8 mouse cellular contexts compared by ENCODE assay signal in the genomic region with DNA sequence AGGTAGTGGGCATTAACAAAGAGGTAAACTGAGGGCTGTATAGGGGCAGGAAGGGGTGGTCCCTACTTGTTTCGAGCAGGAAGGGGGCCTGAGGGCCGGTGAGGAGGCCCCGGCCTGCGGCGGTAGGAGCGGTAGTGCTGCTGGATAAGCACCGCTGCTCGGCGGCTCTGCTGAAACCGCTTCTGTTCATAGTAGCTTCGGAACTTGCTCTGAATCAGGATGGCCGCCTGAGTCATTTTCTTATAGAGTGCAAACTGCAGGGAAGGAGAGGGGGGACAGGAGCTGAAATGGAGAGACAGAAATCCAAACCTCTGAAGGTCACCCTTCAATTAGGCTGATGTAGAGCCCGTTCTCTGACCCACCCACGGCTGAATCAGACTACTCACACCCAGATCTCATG. TPM values are rescaled to one million over a fixed set of nuclear protein-coding genes. Genes with fewer than 3 reads are reported as not detected.
DNase-seq lines count a peak whose midpoint lies in the region; ATAC-seq and TF ChIP-seq lines count a peak whose summit lies in the region.

No protein-coding gene starts in this region.

- TF ChIP-seq CTCF in liver, postnatal 0 days (IDR thresholded peaks at IDR 0.05; ENCODE audit: low read depth) = no peak

- no peaks in the 10 kb centered on the region for H3K27me3 ChIP-seq in hindbrain, embryonic 12.5 days
- H3K27me3 ChIP-seq in liver, postnatal 0 days (ENCODE audit: insufficient read depth, low read length) = no peaks in the 10 kb centered on the region

- peak overlapping the region; percentile 57 for H3K4me3 ChIP-seq in hindbrain, embryonic 12.5 days
- H3K4me3 ChIP-seq in liver, postnatal 0 days (ENCODE audit: low read depth, low read length) = peak overlapping the region; percentile 69; the same call in 1 of the 2 replicates

- 43% methylated on average over 14 of the region's 14 CpGs for WGBS in hindbrain, embryonic 12.5 days
- 73% methylated on average over 14 of the region's 14 CpGs for WGBS in liver, postnatal 0 days (ENCODE audit: insufficient replicate concordance)

- peaks cover 27% of the 10 kb centered on the region for H3K4me1 ChIP-seq in hindbrain, embryonic 12.5 days
- H3K4me1 ChIP-seq in liver, postnatal 0 days (ENCODE audit: insufficient read depth) = peaks cover 24% of the 10 kb centered on the region

- no peak for TF ChIP-seq EP300 in liver, postnatal 0 days (IDR thresholded peaks at IDR 0.05; ENCODE audit: low read depth)

- H3K9me3 ChIP-seq in hindbrain, embryonic 12.5 days (replicated peaks) = no peaks in the 10 kb centered on the region
- H3K9me3 ChIP-seq in liver, postnatal 0 days (ENCODE audit: low read length) = no peaks in the 10 kb centered on the region

- DNase-seq in kidney, adult 9 months = peak; percentile 40
- DNase-seq in kidney, adult 11 months = no peak
- DNase-seq in brain, adult 2 months (ENCODE audit: low read depth, low spot score) = peak; percentile 43
- no peak for DNase-seq in liver, postnatal 0 days
- no peak for DNase-seq in ovary, postnatal 10 days (ENCODE audit: low spot score)
- DNase-seq in urinary bladder, adult 2 months (ENCODE audit: low spot score) = no peak

- peak overlapping the region; percentile 97 for H3K27ac ChIP-seq in hindbrain, embryonic 12.5 days
- 0 out of 2 replicates have a peak overlapping the region, but pooled peaks have one; percentile 96 for H3K27ac ChIP-seq in liver, postnatal 0 days (ENCODE audit: low read depth)

- peak overlapping the region; percentile 80 for H3K9ac ChIP-seq in hindbrain, embryonic 12.5 days
- peak overlapping the region; percentile 73 for H3K9ac ChIP-seq in liver, postnatal 0 days (replicated peaks)

- H3K4me2 ChIP-seq in hindbrain, embryonic 12.5 days (replicated peaks) = peak overlapping the region; percentile 85
- peak overlapping the region; percentile 98 for H3K4me2 ChIP-seq in liver, postnatal 0 days (ENCODE audit: low read depth, low read length)

- no peak for ATAC-seq in hindbrain, embryonic 12.5 days (ENCODE audit: low FRiP score)
- ATAC-seq in liver, postnatal 0 days = no peak
- no peak for ATAC-seq in megakaryocyte progenitor cell, adult 5-6 weeks (replicated peaks; ENCODE audit: poor library complexity)

- peaks cover 28% of the 10 kb centered on the region for H3K36me3 ChIP-seq in hindbrain, embryonic 12.5 days
- peaks cover 13% of the 10 kb centered on the region; the same call in 1 of the 2 replicates for H3K36me3 ChIP-seq in liver, postnatal 0 days (replicated peaks; ENCODE audit: insufficient read depth, low read length)

RNA-seq across cellular contexts. Expression of gene Spag7, which starts 1.3 kb away (rescaled TPM):
- 143 and 144 TPM in 2 replicates for polyA plus RNA-seq in hindbrain, embryonic 12.5 days (2016; fragmentation: Nextera tagmentation; extraction: Ambion mirVana)
- polyA plus RNA-seq in liver, postnatal 0 days (2015; fragmentation: Nextera tagmentation; extraction: Ambion mirVana) = 36.6 and 42.1 TPM in 2 replicates
- total RNA-seq in megakaryocyte progenitor cell, adult 5-6 weeks (2015) = 102 and 109 TPM in 2 replicates
- total RNA-seq in megakaryocyte progenitor cell, adult 5-6 weeks (2017) = 68.6 and 71.8 TPM in 2 replicates
- 89.4 and 93.2 TPM in 2 replicates for polyA plus RNA-seq in urinary bladder, adult 2 months (2012; rRNA removed)

RNA-seq across cellular contexts. Expression of gene Eno3, which starts 13.5 kb away (rescaled TPM):
- polyA plus RNA-seq in hindbrain, embryonic 12.5 days (2016; fragmentation: Nextera tagmentation; extraction: Ambion mirVana) = 14.9 and 18.5 TPM in 2 replicates
- polyA plus RNA-seq in liver, postnatal 0 days (2015; fragmentation: Nextera tagmentation; extraction: Ambion mirVana) = 4.0 and 21.3 TPM in 2 replicates
- 4.1 and 6.2 TPM in 2 replicates for total RNA-seq in megakaryocyte progenitor cell, adult 5-6 weeks (2015)
- 7.2 and 9.5 TPM in 2 replicates for total RNA-seq in megakaryocyte progenitor cell, adult 5-6 weeks (2017)
- 104 and 126 TPM in 2 replicates for polyA plus RNA-seq in urinary bladder, adult 2 months (2012; rRNA removed)

RNA-seq across cellular contexts. Expression of gene Pfn1, which starts 16.0 kb away (rescaled TPM):
- 1,190 and 1,267 TPM in 2 replicates for polyA plus RNA-seq in hindbrain, embryonic 12.5 days (2016; fragmentation: Nextera tagmentation; extraction: Ambion mirVana)
- polyA plus RNA-seq in liver, postnatal 0 days (2015; fragmentation: Nextera tagmentation; extraction: Ambion mirVana) = 918 and 940 TPM in 2 replicates
- total RNA-seq in megakaryocyte progenitor cell, adult 5-6 weeks (2015) = 1,057 and 1,218 TPM in 2 replicates
- total RNA-seq in megakaryocyte progenitor cell, adult 5-6 weeks (2017) = 491 and 574 TPM in 2 replicates
- polyA plus RNA-seq in urinary bladder, adult 2 months (2012; rRNA removed) = 1,258 and 1,344 TPM in 2 replicates

RNA-seq across cellular contexts. Expression of gene Camta2, which starts 17.4 kb away (rescaled TPM):
- 15.2 and 15.7 TPM in 2 replicates for polyA plus RNA-seq in hindbrain, embryonic 12.5 days (2016; fragmentation: Nextera tagmentation; extraction: Ambion mirVana)
- polyA plus RNA-seq in liver, postnatal 0 days (2015; fragmentation: Nextera tagmentation; extraction: Ambion mirVana) = 2.8 and 3.4 TPM in 2 replicates
- total RNA-seq in megakaryocyte progenitor cell, adult 5-6 weeks (2015) = 9.1 and 9.2 TPM in 2 replicates
- 2.0 and 5.1 TPM in 2 replicates for total RNA-seq in megakaryocyte progenitor cell, adult 5-6 weeks (2017)
- polyA plus RNA-seq in urinary bladder, adult 2 months (2012; rRNA removed) = 16.6 and 25.4 TPM in 2 replicates

RNA-seq across cellular contexts. Expression of gene Slc25a11, which starts 23.2 kb away (rescaled TPM):
- 145 and 148 TPM in 2 replicates for polyA plus RNA-seq in hindbrain, embryonic 12.5 days (2016; fragmentation: Nextera tagmentation; extraction: Ambion mirVana)
- 140 and 143 TPM in 2 replicates for polyA plus RNA-seq in liver, postnatal 0 days (2015; fragmentation: Nextera tagmentation; extraction: Ambion mirVana)
- total RNA-seq in megakaryocyte progenitor cell, adult 5-6 weeks (2015) = 59.5 and 73.9 TPM in 2 replicates
- total RNA-seq in megakaryocyte progenitor cell, adult 5-6 weeks (2017) = 46.6 and 52.7 TPM in 2 replicates
- polyA plus RNA-seq in urinary bladder, adult 2 months (2012; rRNA removed) = 93.9 and 96.9 TPM in 2 replicates

Comparison
In these comparisons a context has a peak if more than half of its experiments do, and no peak if none do; other contexts are left out.
1. DNase-seq: peak in kidney, adult 9 months (single experiment) and brain, adult 2 months (single experiment); none in kidney, adult 11 months (single experiment), liver, postnatal 0 days (single experiment), ovary, postnatal 10 days (single experiment) and urinary bladder, adult 2 months (single experiment).